Mouse (Mus musculus): ENCODE data around the gene Gjc2. TPM values are rescaled to one million over a fixed set of nuclear protein-coding genes. Genes with fewer than 3 reads are reported as not detected.
A peak's percentile ranks its signal among the peaks of the same experiment; 100 is the strongest.
"Not testable (repeated sequence)": the region's sequence is repeated elsewhere in the genome, so short reads cannot be mapped to it uniquely, and the experiment has no call there.

The Gjc2 gene
- polyA plus RNA-seq, 1 experiment from 2014 or later: 0.27 TPM

GRCm38 (mm10) chr11:59221604-59222003 is 38.6 kb upstream of the Gjc2 start:
- no peak for ATAC-seq (replicated peaks; ENCODE audit: low FRiP score)
- no peaks in the 10 kb centered on the region for H3K9me3 ChIP-seq (replicated peaks)

DNA sequence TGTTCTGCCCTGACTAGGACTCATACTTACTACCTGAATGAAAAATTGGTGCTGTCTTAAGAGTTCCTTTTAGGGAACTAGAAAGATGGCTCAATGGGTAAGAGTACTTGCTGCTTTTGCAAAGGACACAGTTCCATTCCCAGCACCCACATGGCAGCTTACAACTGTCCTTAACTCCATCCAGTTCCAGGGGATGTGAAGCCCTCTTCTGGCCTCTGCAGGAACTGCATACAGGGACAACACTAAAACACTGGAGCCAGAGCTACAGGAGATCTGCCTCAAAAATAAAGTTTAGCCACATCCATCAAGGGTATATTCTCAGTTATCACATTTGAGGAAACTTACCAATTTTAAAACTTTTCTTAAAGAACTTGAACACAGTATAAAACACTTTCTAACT is 36.1 kb upstream of the Gjc2 start:
- Histone ChIP-seq H3K27ac (peak overlapping the region; percentile 71), H3K36me3 (peaks cover 67% of the 10 kb centered on the region), H3K27me3 (no peaks in the 10 kb centered on the region), H3K9me3 (replicated peaks) (no peaks in the 10 kb centered on the region), H3K4me1 (peaks cover 50% of the 10 kb centered on the region), H3K4me3 (replicated peaks) (no peak overlapping the region), H3K9ac (no peak overlapping the region), H3K4me2 (no peak overlapping the region; the same call in 1 of the 2 replicates)
- no peak for ATAC-seq (replicated peaks; ENCODE audit: low FRiP score)

More at GRCm38 (mm10) chr11:59221604-59222003, 38.6 kb upstream of the Gjc2 start:
- H3K27me3 ChIP-seq: no peaks in the 10 kb centered on the region
- peaks cover 71% of the 10 kb centered on the region for H3K4me1 ChIP-seq
- no peak overlapping the region for H3K9ac ChIP-seq
- no peak overlapping the region for H3K4me3 ChIP-seq (replicated peaks)
- H3K27ac ChIP-seq: no peak overlapping the region
- H3K4me2 ChIP-seq: no peak overlapping the region
- H3K36me3 ChIP-seq: peaks cover 44% of the 10 kb centered on the region

- 78% methylated on average over 4 of the region's 4 CpGs for WGBS
- Histone ChIP-seq H3K4me1 (peaks cover 48% of the 10 kb centered on the region), H3K27ac (peak overlapping the region; percentile 71)
These were observed 35.5 kb upstream of the Gjc2 start for GRCm38 (mm10) chr11:59218389-59218998.

GRCm38 (mm10) chr11:59216955-59217354 is 33.9 kb upstream of the Gjc2 start:
- WGBS: 84% methylated on average over 3 of the region's 3 CpGs
- Histone ChIP-seq H3K9ac (no peak overlapping the region), H3K27me3 (no peaks in the 10 kb centered on the region), H3K4me3 (replicated peaks) (no peak overlapping the region), H3K36me3 (peaks cover 73% of the 10 kb centered on the region), H3K27ac (no peak overlapping the region), H3K4me1 (peaks cover 37% of the 10 kb centered on the region), H3K4me2 (no peak overlapping the region), H3K9me3 (replicated peaks) (no peaks in the 10 kb centered on the region)
- no peak for ATAC-seq (replicated peaks; ENCODE audit: low FRiP score)

More at GRCm38 (mm10) chr11:59218389-59218998, 35.5 kb upstream of the Gjc2 start:
- H3K36me3 ChIP-seq: peaks cover 66% of the 10 kb centered on the region
- no peaks in the 10 kb centered on the region for H3K9me3 ChIP-seq (replicated peaks)
- H3K27me3 ChIP-seq: no peaks in the 10 kb centered on the region
- H3K9ac ChIP-seq: no peak overlapping the region
- peak; percentile 58; the same call in 1 of the 2 replicates for ATAC-seq (replicated peaks; ENCODE audit: low FRiP score)
- H3K4me2 ChIP-seq: no peak overlapping the region; the same call in 1 of the 2 replicates
- no peak overlapping the region for H3K4me3 ChIP-seq (replicated peaks)

- Histone ChIP-seq H3K9ac (no peak overlapping the region), H3K4me2 (no peak overlapping the region), H3K36me3 (peaks cover 81% of the 10 kb centered on the region), H3K4me1 (peaks cover 27% of the 10 kb centered on the region), H3K4me3 (replicated peaks) (no peak overlapping the region), H3K9me3 (replicated peaks) (no peaks in the 10 kb centered on the region), H3K27ac (no peak overlapping the region), H3K27me3 (no peaks in the 10 kb centered on the region)
- WGBS: 91% methylated on average over 12 of the region's 12 CpGs
- no peak for ATAC-seq (replicated peaks; ENCODE audit: low FRiP score)
These were observed 30.0 kb upstream of the Gjc2 start for GRCm38 (mm10) chr11:59212892-59213494.

- not testable (repeated sequence) for H3K27ac ChIP-seq; H3K9me3 ChIP-seq (replicated peaks); H3K4me3 ChIP-seq (replicated peaks); ATAC-seq (replicated peaks; ENCODE audit: low FRiP score); H3K27me3 ChIP-seq; H3K9ac ChIP-seq; H3K4me2 ChIP-seq
- Histone ChIP-seq H3K36me3 (peaks cover 78% of the 10 kb centered on the region), H3K4me1 (peaks cover 27% of the 10 kb centered on the region)
- WGBS: 74% methylated on average over 12 of the region's 12 CpGs
These were observed 29.3 kb upstream of the Gjc2 start for GRCm38 (mm10) chr11:59212320-59212719.

- not testable (repeated sequence) for H3K9ac ChIP-seq; ATAC-seq (replicated peaks; ENCODE audit: low FRiP score); H3K4me2 ChIP-seq; H3K27ac ChIP-seq; H3K4me3 ChIP-seq (replicated peaks); H3K27me3 ChIP-seq; H3K9me3 ChIP-seq (replicated peaks)
- H3K36me3 ChIP-seq: peaks cover 77% of the 10 kb centered on the region
- H3K4me1 ChIP-seq: peaks cover 23% of the 10 kb centered on the region
- 87% methylated on average over 9 of the region's 9 CpGs for WGBS
These were observed 28.5 kb upstream of the Gjc2 start for GRCm38 (mm10) chr11:59211561-59211960.

DNA sequence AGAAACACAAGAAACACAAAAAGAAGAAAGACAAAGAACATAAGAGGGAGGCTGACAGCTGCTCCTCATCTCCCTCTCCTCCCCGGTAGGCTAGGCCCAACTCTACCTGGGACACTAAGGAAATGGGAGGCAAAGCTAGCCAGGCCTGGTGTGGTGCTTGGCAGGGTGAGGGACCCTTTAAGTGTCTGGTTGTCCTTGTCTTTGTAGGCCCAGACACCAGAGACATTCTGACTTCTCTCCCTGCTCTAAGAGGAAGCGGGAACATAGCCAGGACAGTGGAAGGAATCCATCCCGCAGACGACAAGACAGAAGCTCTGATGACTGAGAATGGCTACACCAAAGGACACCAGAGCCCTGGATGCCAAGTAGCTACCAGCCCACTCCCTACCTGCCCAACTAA is 27.0 kb upstream of the Gjc2 start:
- Histone ChIP-seq H3K9me3 (replicated peaks) (no peaks in the 10 kb centered on the region), H3K4me1 (peaks cover 23% of the 10 kb centered on the region), H3K36me3 (peaks cover 79% of the 10 kb centered on the region), H3K27me3 (no peaks in the 10 kb centered on the region), H3K27ac (no peak overlapping the region), H3K9ac (no peak overlapping the region), H3K4me3 (replicated peaks) (no peak overlapping the region), H3K4me2 (no peak overlapping the region)
- 89% methylated on average over 4 of the region's 4 CpGs for WGBS
- no peak for ATAC-seq (replicated peaks; ENCODE audit: low FRiP score)

GRCm38 (mm10) chr11:59209580-59209979 is 26.6 kb upstream of the Gjc2 start:
- peak overlapping the region; percentile 88 for H3K4me3 ChIP-seq (replicated peaks)
- H3K4me1 ChIP-seq: peaks cover 23% of the 10 kb centered on the region
- WGBS: 67% methylated on average over 5 of the region's 5 CpGs
- H3K9me3 ChIP-seq (replicated peaks): no peaks in the 10 kb centered on the region
- H3K4me2 ChIP-seq: peak overlapping the region; percentile 91
- H3K27me3 ChIP-seq: no peaks in the 10 kb centered on the region
- no peak overlapping the region for H3K9ac ChIP-seq
- peak overlapping the region; percentile 98 for H3K27ac ChIP-seq
- ATAC-seq (replicated peaks; ENCODE audit: low FRiP score): no peak
- H3K36me3 ChIP-seq: peaks cover 79% of the 10 kb centered on the region

DNA sequence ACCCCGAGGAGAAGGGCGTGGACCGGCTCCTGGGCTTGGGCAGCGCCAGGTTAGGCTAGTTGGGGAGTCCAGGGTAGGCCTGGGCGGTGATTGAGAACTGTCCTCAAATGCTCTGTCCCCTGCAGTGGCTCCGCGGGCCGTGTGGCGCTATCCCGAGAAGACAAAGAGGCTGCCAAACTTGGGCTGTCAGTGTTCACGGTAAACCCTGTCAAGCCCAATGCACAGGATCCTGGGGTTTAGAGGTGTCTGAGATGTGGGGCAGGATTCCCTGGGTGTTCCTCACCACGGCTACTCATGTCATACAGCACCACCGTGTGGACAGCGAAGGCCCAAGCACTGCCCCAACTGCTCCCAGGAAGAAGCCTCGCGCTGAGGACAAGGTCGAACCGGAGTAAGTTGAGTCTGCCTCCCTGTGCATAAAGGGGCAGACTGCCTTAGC is 26.0 kb upstream of the Gjc2 start:
- WGBS: 8% methylated on average over 18 of the region's 18 CpGs
- peak overlapping the region; percentile 91 for H3K4me2 ChIP-seq
- H3K27me3 ChIP-seq: no peaks in the 10 kb centered on the region
- peaks cover 23% of the 10 kb centered on the region for H3K4me1 ChIP-seq
- ATAC-seq (replicated peaks; ENCODE audit: low FRiP score): peak; percentile 65
- H3K9ac ChIP-seq: peak overlapping the region; percentile 91
- peaks cover 79% of the 10 kb centered on the region for H3K36me3 ChIP-seq
- H3K4me3 ChIP-seq (replicated peaks): peak overlapping the region; percentile 88
- peak overlapping the region; percentile 98 for H3K27ac ChIP-seq
- no peaks in the 10 kb centered on the region for H3K9me3 ChIP-seq (replicated peaks)

DNA sequence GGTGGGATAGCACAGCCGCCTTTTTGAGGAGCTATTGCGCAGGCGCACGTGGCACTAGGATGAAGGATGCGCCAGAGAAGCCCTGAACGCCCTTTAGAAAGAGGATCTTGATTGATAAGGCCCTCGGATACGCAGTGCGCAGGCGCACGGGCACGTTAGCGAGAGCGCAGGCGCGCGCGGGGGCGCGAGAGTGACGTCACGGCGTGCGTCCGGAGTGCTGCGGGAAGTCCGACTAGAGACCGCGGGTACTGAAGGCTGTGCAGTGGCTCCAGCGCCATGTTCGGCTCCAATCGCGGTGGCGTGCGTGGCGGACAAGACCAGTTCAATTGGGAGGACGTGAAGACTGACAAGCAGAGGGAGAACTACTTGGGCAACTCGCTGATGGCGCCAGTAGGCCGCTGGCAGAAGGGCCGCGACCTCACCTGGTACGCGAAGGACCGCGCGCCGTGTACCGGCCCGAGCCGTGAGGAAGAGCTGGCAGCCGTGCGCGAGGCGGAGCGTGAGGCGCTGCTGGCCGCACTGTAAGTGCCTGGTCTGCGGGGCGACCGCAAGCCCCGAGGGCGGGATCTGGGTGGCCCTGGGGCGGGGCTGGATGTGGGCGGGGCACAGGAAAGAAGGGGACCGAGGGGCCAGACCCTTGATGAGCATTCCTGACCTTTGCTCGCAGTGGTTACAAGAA is 25.3 kb upstream of the Gjc2 start, which contains the start of gene 2310033P09Rik:
TSS of gene 2310033P09Rik (plus strand) at position 169 of the 679 bp plus-strand sequence.
- Histone ChIP-seq H3K36me3 (peaks cover 75% of the 10 kb centered on the region), H3K4me3 (replicated peaks) (peak within 1 kb of the TSS; percentile 88), H3K4me2 (peak within 1 kb of the TSS; percentile 91), H3K9ac (peak within 1 kb of the TSS; percentile 91), H3K27me3 (no peaks in the 10 kb centered on the region), H3K4me1 (peaks cover 23% of the 10 kb centered on the region), H3K9me3 (replicated peaks) (no peaks in the 10 kb centered on the region), H3K27ac (peak within 1 kb of the TSS; percentile 98)
- peak; percentile 81 for ATAC-seq (replicated peaks; ENCODE audit: low FRiP score)
- WGBS: under 1% methylated on average over 67 of the region's 67 CpGs

Measured in kidney, embryonic 15.5 days (tissue).